Mouse (Mus musculus): ENCODE results near the gene Tmem43. TPM values are rescaled to one million over a fixed set of nuclear protein-coding genes. Genes with fewer than 3 reads are reported as not detected.

Tmem43 gene
- 12.6 and 27.9 TPM in 2 replicates for polyA plus RNA-seq (2011; ENCODE audit: insufficient read depth, insufficient read length, low replicate concordance, missing spikeins)

- WGBS = under 1% methylated on average over 74 of the region's 74 CpGs
- H3K4me3 ChIP-seq (replicated peaks; ENCODE audit: control insufficient read depth, low read depth, low read length) = peak within 1 kb of the TSS; percentile 93
- TF ChIP-seq POLR2A (IDR thresholded peaks at IDR 0.05; ENCODE audit: borderline replicate concordance, control insufficient read depth, low read depth, low read length) (peak; percentile 53; the same call in 1 of the 2 replicates), CTCF (IDR thresholded peaks at IDR 0.05; ENCODE audit: control insufficient read depth, insufficient read depth, low read length) (no peak)
- H3K4me1 ChIP-seq (ENCODE audit: control insufficient read depth, insufficient read depth, low read length) = no peaks in the 10 kb centered on the region
- peak within 1 kb of the TSS; percentile 53 for H3K27ac ChIP-seq (ENCODE audit: control insufficient read depth, insufficient read depth, low read depth, low read length, poor library complexity)
These were observed at the start of gene Tmem43, which contains the start of gene Chchd4 for GRCm38 (mm10) chr6:91472868-91473804. Gene Tmem43, plus strand, starts transcription at chr6:91473703. Gene Chchd4, minus strand, starts transcription at chr6:91473546.

DNA sequence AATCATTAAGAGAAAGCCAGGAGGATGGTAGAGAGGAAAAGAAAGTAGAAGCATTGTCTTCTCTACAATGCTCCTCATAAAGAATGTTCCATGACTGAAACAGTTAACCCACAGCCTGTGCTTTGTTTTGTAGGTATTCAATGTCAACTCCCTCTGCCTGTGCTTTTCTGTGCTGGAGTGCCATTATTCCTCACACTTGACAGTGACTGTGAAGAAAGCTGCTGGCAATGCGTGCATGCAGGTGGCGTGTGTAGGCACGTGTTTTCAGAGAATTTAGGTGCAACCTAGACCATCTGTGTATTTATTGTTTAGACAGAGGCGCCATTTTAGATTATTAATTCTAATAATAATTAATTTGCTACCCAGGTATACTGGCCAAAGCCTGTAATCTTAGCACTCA is 49.4 kb upstream of the Tmem43 start:
- Histone ChIP-seq H3K4me1 (ENCODE audit: control insufficient read depth, insufficient read depth, low read length) (no peaks in the 10 kb centered on the region), H3K27ac (ENCODE audit: control insufficient read depth, insufficient read depth, low read depth, low read length, poor library complexity) (no peak overlapping the region), H3K4me3 (replicated peaks; ENCODE audit: control insufficient read depth, low read depth, low read length) (no peak overlapping the region)
- TF ChIP-seq POLR2A (IDR thresholded peaks at IDR 0.05; ENCODE audit: borderline replicate concordance, control insufficient read depth, low read depth, low read length) (no peak), CTCF (IDR thresholded peaks at IDR 0.05; ENCODE audit: control insufficient read depth, insufficient read depth, low read length) (no peak)
- 64% methylated on average over 4 of the region's 4 CpGs for WGBS

DNA sequence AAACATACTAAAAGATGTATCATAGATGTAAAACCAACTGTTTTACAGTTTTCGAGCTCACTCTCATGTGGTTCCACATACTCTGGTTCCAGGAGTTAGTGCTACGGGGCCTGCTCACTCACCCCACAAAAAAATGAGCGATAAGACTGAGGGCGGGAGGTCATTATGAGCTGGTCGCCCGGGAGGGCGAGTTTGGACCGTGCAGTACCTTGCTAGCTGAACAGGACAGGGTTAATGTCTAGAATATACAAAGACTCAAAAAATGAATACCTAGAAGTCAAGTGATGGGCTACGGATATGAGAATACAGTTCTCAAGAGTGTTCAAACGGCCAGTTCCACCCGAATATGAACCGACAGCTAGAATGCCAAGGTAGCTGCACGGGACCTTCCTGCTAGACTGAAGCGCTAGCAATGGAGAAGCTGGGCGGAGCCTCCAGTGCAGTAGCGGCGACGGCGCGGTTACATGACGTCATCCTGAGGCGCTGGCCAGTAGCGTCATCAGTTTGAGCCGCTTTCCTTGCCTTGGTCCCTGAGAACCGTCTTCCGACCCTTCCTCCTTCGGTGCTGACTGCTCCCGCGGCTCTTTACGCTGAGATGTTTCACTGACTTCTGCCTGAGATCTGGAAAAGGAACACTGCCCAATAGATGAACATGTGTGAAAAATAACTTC is 32.9 kb upstream of the Tmem43 start:
- WGBS = 2% methylated on average over 30 of the region's 30 CpGs
- peaks cover 1% of the 10 kb centered on the region; the same call in 1 of the 2 replicates for H3K4me1 ChIP-seq (ENCODE audit: control insufficient read depth, insufficient read depth, low read length)
- H3K4me3 ChIP-seq (replicated peaks; ENCODE audit: control insufficient read depth, low read depth, low read length) = peak overlapping the region; percentile 60
- TF ChIP-seq POLR2A (IDR thresholded peaks at IDR 0.05; ENCODE audit: borderline replicate concordance, control insufficient read depth, low read depth, low read length) (peak; percentile 82; the same call in 1 of the 2 replicates), CTCF (IDR thresholded peaks at IDR 0.05; ENCODE audit: control insufficient read depth, insufficient read depth, low read length) (no peak)
- no peak overlapping the region for H3K27ac ChIP-seq (ENCODE audit: control insufficient read depth, insufficient read depth, low read depth, low read length, poor library complexity)

- Histone ChIP-seq H3K4me3 (replicated peaks; ENCODE audit: control insufficient read depth, low read depth, low read length) (peak overlapping the region; percentile 60), H3K27ac (ENCODE audit: control insufficient read depth, insufficient read depth, low read depth, low read length, poor library complexity) (no peak overlapping the region), H3K4me1 (ENCODE audit: control insufficient read depth, insufficient read depth, low read length) (peaks cover 1% of the 10 kb centered on the region; the same call in 1 of the 2 replicates)
- 2% methylated on average over 19 of the region's 19 CpGs for WGBS
- no peak for TF ChIP-seq CTCF (IDR thresholded peaks at IDR 0.05; ENCODE audit: control insufficient read depth, insufficient read depth, low read length)
- TF ChIP-seq POLR2A (IDR thresholded peaks at IDR 0.05; ENCODE audit: borderline replicate concordance, control insufficient read depth, low read depth, low read length) = no peak
These were observed 32.3 kb upstream of the Tmem43 start for GRCm38 (mm10) chr6:91441145-91441662.

- TF ChIP-seq CTCF (IDR thresholded peaks at IDR 0.05; ENCODE audit: control insufficient read depth, insufficient read depth, low read length) = no peak
- no peak for TF ChIP-seq POLR2A (IDR thresholded peaks at IDR 0.05; ENCODE audit: borderline replicate concordance, control insufficient read depth, low read depth, low read length)
- H3K4me3 ChIP-seq (replicated peaks; ENCODE audit: control insufficient read depth, low read depth, low read length) = no peak overlapping the region
- 69% methylated on average over 3 of the region's 3 CpGs for WGBS
- H3K27ac ChIP-seq (ENCODE audit: control insufficient read depth, insufficient read depth, low read depth, low read length, poor library complexity) = no peak overlapping the region
- H3K4me1 ChIP-seq (ENCODE audit: control insufficient read depth, insufficient read depth, low read length) = peaks cover 1% of the 10 kb centered on the region; the same call in 1 of the 2 replicates
These were observed 28.2 kb upstream of the Tmem43 start for GRCm38 (mm10) chr6:91445316-91445715.

GRCm38 (mm10) chr6:91449472-91450225 is 23.9 kb upstream of the Tmem43 start:
- 50% methylated on average over 3 of the region's 3 CpGs for WGBS
- TF ChIP-seq CTCF (IDR thresholded peaks at IDR 0.05; ENCODE audit: control insufficient read depth, insufficient read depth, low read length) = no peak
- no peak for TF ChIP-seq POLR2A (IDR thresholded peaks at IDR 0.05; ENCODE audit: borderline replicate concordance, control insufficient read depth, low read depth, low read length)
- Histone ChIP-seq H3K27ac (ENCODE audit: control insufficient read depth, insufficient read depth, low read depth, low read length, poor library complexity) (no peak overlapping the region), H3K4me3 (replicated peaks; ENCODE audit: control insufficient read depth, low read depth, low read length) (no peak overlapping the region), H3K4me1 (ENCODE audit: control insufficient read depth, insufficient read depth, low read length) (no peaks in the 10 kb centered on the region)

- no peak overlapping the region for H3K4me3 ChIP-seq (replicated peaks; ENCODE audit: control insufficient read depth, low read depth, low read length)
- H3K4me1 ChIP-seq (ENCODE audit: control insufficient read depth, insufficient read depth, low read length) = no peaks in the 10 kb centered on the region
- TF ChIP-seq POLR2A (IDR thresholded peaks at IDR 0.05; ENCODE audit: borderline replicate concordance, control insufficient read depth, low read depth, low read length) = no peak
- TF ChIP-seq CTCF (IDR thresholded peaks at IDR 0.05; ENCODE audit: control insufficient read depth, insufficient read depth, low read length) = no peak
- WGBS = 51% methylated on average over 1 of the region's 1 CpGs
- no peak overlapping the region for H3K27ac ChIP-seq (ENCODE audit: control insufficient read depth, insufficient read depth, low read depth, low read length, poor library complexity)
These were observed 21.4 kb upstream of the Tmem43 start for GRCm38 (mm10) chr6:91452056-91452455.

Data from bone marrow, adult 2 months (tissue).